Mouse (Mus musculus): ENCODE data around the gene Actg1. TPM values are rescaled to one million over a fixed set of nuclear protein-coding genes. Genes with fewer than 3 reads are reported as not detected.
"Not testable (repeated sequence)": the region's sequence is repeated elsewhere in the genome, so short reads cannot be mapped to it uniquely, and the experiment has no call there.

Actg1 gene
- polyA plus RNA-seq, 1 experiment from 2014 or later, result 4,131 TPM

- ATAC-seq (ENCODE audit: low FRiP score, low read depth), result peak; percentile 84
- peaks cover 48% of the 10 kb centered on the region for H3K4me1 ChIP-seq (replicated peaks)
- WGBS, result 4% methylated on average over 10 of the region's 10 CpGs
These were observed 9.6 kb upstream of the Actg1 start for GRCm38 (mm10) chr11:120357791-120358401.

GRCm38 (mm10) chr11:120356900-120357299 is 8.6 kb upstream of the Actg1 start:
- Histone ChIP-seq H3K27ac (replicated peaks) (no peak overlapping the region), H3K9ac (no peak overlapping the region), H3K4me3 (no peak overlapping the region), H3K9me3 (no peaks in the 10 kb centered on the region), H3K4me2 (no peak overlapping the region), H3K27me3 (no peaks in the 10 kb centered on the region), H3K36me3 (no peaks in the 10 kb centered on the region), H3K4me1 (replicated peaks) (peaks cover 57% of the 10 kb centered on the region)
- WGBS, result 91% methylated on average over 4 of the region's 4 CpGs
- ATAC-seq (ENCODE audit: low FRiP score, low read depth), result no peak

More at GRCm38 (mm10) chr11:120357791-120358401, 9.6 kb upstream of the Actg1 start:
- Histone ChIP-seq H3K9me3 (no peaks in the 10 kb centered on the region), H3K9ac (0 out of 2 replicates have a peak overlapping the region, but pooled peaks have one; percentile 1), H3K4me2 (peak overlapping the region; percentile 44), H3K27me3 (no peaks in the 10 kb centered on the region), H3K36me3 (no peaks in the 10 kb centered on the region), H3K4me3 (no peak overlapping the region), H3K27ac (replicated peaks) (peak overlapping the region; percentile 88)

GRCm38 (mm10) chr11:120356319-120356840 is 8.0 kb upstream of the Actg1 start:
- ATAC-seq (ENCODE audit: low FRiP score, low read depth), result no peak
- Histone ChIP-seq H3K4me2 (no peak overlapping the region), H3K4me3 (no peak overlapping the region), H3K9me3 (no peaks in the 10 kb centered on the region), H3K36me3 (no peaks in the 10 kb centered on the region), H3K27me3 (no peaks in the 10 kb centered on the region), H3K9ac (no peak overlapping the region), H3K27ac (replicated peaks) (no peak overlapping the region), H3K4me1 (replicated peaks) (peaks cover 62% of the 10 kb centered on the region)
- 86% methylated on average over 15 of the region's 15 CpGs for WGBS

- 78% methylated on average over 5 of the region's 5 CpGs for WGBS
- no peak overlapping the region for H3K27ac ChIP-seq (replicated peaks)
- H3K4me2 ChIP-seq, result no peak overlapping the region
- H3K9me3 ChIP-seq, result no peaks in the 10 kb centered on the region
- no peak for ATAC-seq (ENCODE audit: low FRiP score, low read depth)
- H3K4me1 ChIP-seq (replicated peaks), result peaks cover 66% of the 10 kb centered on the region
- H3K27me3 ChIP-seq, result no peaks in the 10 kb centered on the region
- H3K4me3 ChIP-seq, result no peak overlapping the region
- no peaks in the 10 kb centered on the region for H3K36me3 ChIP-seq
- no peak overlapping the region for H3K9ac ChIP-seq
These were observed 7.1 kb upstream of the Actg1 start for GRCm38 (mm10) chr11:120355277-120356039.

GRCm38 (mm10) chr11:120354304-120355276 is 6.2 kb upstream of the Actg1 start:
- peaks cover 62% of the 10 kb centered on the region for H3K4me1 ChIP-seq (replicated peaks)
- WGBS, result 89% methylated on average over 17 of the region's 17 CpGs
- no peak for ATAC-seq (ENCODE audit: low FRiP score, low read depth)

GRCm38 (mm10) chr11:120353500-120354303 is 5.4 kb upstream of the Actg1 start:
- H3K4me2 ChIP-seq, result peak overlapping the region; percentile 14
- H3K9me3 ChIP-seq, result no peaks in the 10 kb centered on the region
- no peak overlapping the region for H3K9ac ChIP-seq
- peaks cover 60% of the 10 kb centered on the region for H3K4me1 ChIP-seq (replicated peaks)
- 29% methylated on average over 26 of the region's 26 CpGs for WGBS
- no peak overlapping the region for H3K27ac ChIP-seq (replicated peaks)
- no peaks in the 10 kb centered on the region for H3K36me3 ChIP-seq
- no peak for ATAC-seq (ENCODE audit: low FRiP score, low read depth)
- no peak overlapping the region for H3K4me3 ChIP-seq
- no peaks in the 10 kb centered on the region for H3K27me3 ChIP-seq

More at GRCm38 (mm10) chr11:120354304-120355276, 6.2 kb upstream of the Actg1 start:
- Histone ChIP-seq H3K27ac (replicated peaks) (no peak overlapping the region), H3K27me3 (no peaks in the 10 kb centered on the region), H3K9me3 (no peaks in the 10 kb centered on the region), H3K36me3 (no peaks in the 10 kb centered on the region), H3K4me3 (no peak overlapping the region), H3K9ac (no peak overlapping the region), H3K4me2 (no peak overlapping the region)

- peak overlapping the region; percentile 100 for H3K27ac ChIP-seq (replicated peaks)
- 57% methylated on average over 13 of the region's 13 CpGs for whole genome bisulfite sequencing
- no peak overlapping the region for H3K4me3 ChIP-seq
- no peak overlapping the region for H3K9ac ChIP-seq
- ATAC-seq (ENCODE audit: low FRiP score, low read depth), result no peak
- H3K4me1 ChIP-seq (replicated peaks), result peaks cover 50% of the 10 kb centered on the region
- no peaks in the 10 kb centered on the region for H3K27me3 ChIP-seq
- H3K4me2 ChIP-seq, result no peak overlapping the region
- no peaks in the 10 kb centered on the region for H3K9me3 ChIP-seq
- no peaks in the 10 kb centered on the region for H3K36me3 ChIP-seq
These were observed 4.4 kb upstream of the Actg1 start for GRCm38 (mm10) chr11:120352571-120353290.

GRCm38 (mm10) chr11:120352093-120352350 is 3.7 kb upstream of the Actg1 start:
- Histone ChIP-seq H3K27ac (replicated peaks) (peak overlapping the region; percentile 100), H3K4me1 (replicated peaks) (peaks cover 44% of the 10 kb centered on the region)
- H3K36me3 ChIP-seq; H3K4me3 ChIP-seq; ATAC-seq (ENCODE audit: low FRiP score, low read depth); H3K27me3 ChIP-seq; H3K9ac ChIP-seq; H3K9me3 ChIP-seq; H3K4me2 ChIP-seq: not testable (repeated sequence)
- 83% methylated on average over 5 of the region's 5 CpGs for WGBS

GRCm38 (mm10) chr11:120351250-120352092 is 3.1 kb upstream of the Actg1 start:
- H3K27ac ChIP-seq (replicated peaks), result peak overlapping the region; percentile 100
- H3K9ac ChIP-seq, result no peak overlapping the region
- H3K4me3 ChIP-seq, result no peak overlapping the region
- no peak for ATAC-seq (ENCODE audit: low FRiP score, low read depth)
- peak overlapping the region; percentile 81 for H3K4me2 ChIP-seq
- peaks cover 44% of the 10 kb centered on the region for H3K4me1 ChIP-seq (replicated peaks)
- H3K9me3 ChIP-seq, result no peaks in the 10 kb centered on the region
- no peaks in the 10 kb centered on the region for H3K27me3 ChIP-seq
- H3K36me3 ChIP-seq, result no peaks in the 10 kb centered on the region; the same call in 1 of the 2 replicates
- WGBS, result 85% methylated on average over 10 of the region's 10 CpGs

- H3K4me1 ChIP-seq (replicated peaks), result peaks cover 44% of the 10 kb centered on the region
- H3K9me3 ChIP-seq, result no peaks in the 10 kb centered on the region
- ATAC-seq (ENCODE audit: low FRiP score, low read depth), result no peak
- no peaks in the 10 kb centered on the region; the same call in 1 of the 2 replicates for H3K36me3 ChIP-seq
- peak overlapping the region; percentile 59 for H3K4me3 ChIP-seq
- H3K4me2 ChIP-seq, result peak overlapping the region; percentile 81
- H3K27ac ChIP-seq (replicated peaks), result peak overlapping the region; percentile 100
- peak overlapping the region; percentile 77 for H3K9ac ChIP-seq
- no peaks in the 10 kb centered on the region for H3K27me3 ChIP-seq
- WGBS, result 22% methylated on average over 11 of the region's 11 CpGs
These were observed 2.4 kb upstream of the Actg1 start for GRCm38 (mm10) chr11:120350711-120351110.

Data from hindbrain, embryonic 15.5 days (tissue).